Mouse (Mus musculus): ENCODE data around the gene Gm20738. TPM values are rescaled to one million over a fixed set of nuclear protein-coding genes. Genes with fewer than 3 reads are reported as not detected.
"Not testable (repeated sequence)": the region's sequence is repeated elsewhere in the genome, so short reads cannot be mapped to it uniquely, and the experiment has no call there.

Gm20738 gene
- total RNA-seq (2022) = not detected

GRCm38 (mm10) chrY:37957511-37957910 lies at the start of gene Gm20738:
Gene Gm20738 (plus strand): TSS chrY:37957811.
- not testable (repeated sequence) for DNase-seq (ENCODE audit: low spot score)
